Mouse (Mus musculus) midbrain, embryonic 14.5 days (tissue): Measurements from ENCODE around the gene Megf8. TPM values are rescaled to one million over a fixed set of nuclear protein-coding genes. Genes with fewer than 3 reads are reported as not detected.

Experiments used
- ATAC-seq: fragments of 200-750 bp; cut with Nextera tagmentation; 2 replicates; pipeline ENCODE4 v1.8.0; 2017; ENCODE audit warnings: moderate number of reproducible peaks, moderate library complexity; ENCODE audit not compliant: low FRiP score, low TSS enrichment
- DNase-seq: peaks from one replicate; pipeline ENCODE4 v3.0.0-alpha.2; 2015
- H3K27ac ChIP-seq: fragments of 300-500 bp; sonication (generic); replicated peaks from 2 replicates; pipeline ENCODE4 v1.5.1; 2014; ENCODE audit warnings: mild to moderate bottlenecking, low read depth, low read length, moderate library complexity
- H3K27me3 ChIP-seq: fragments of 300-500 bp; sonication (generic); 2 replicates; pipeline ENCODE4 v1.6.1; 2014; ENCODE audit warnings: low read length, control low read depth, mixed read lengths; ENCODE audit not compliant: control insufficient read depth, insufficient read depth
- H3K36me3 ChIP-seq: fragments of 300-500 bp; sonication (generic); 2 replicates; pipeline ENCODE4 v1.6.1; 2014; ENCODE audit warnings: low read length, control low read depth; ENCODE audit not compliant: control insufficient read depth, insufficient read depth
- H3K4me1 ChIP-seq: fragments of 300-500 bp; sonication (generic); 2 replicates; pipeline ENCODE4 v1.6.1; 2014; ENCODE audit warnings: mild to moderate bottlenecking, antibody characterized with exemption, low read length, control low read depth; ENCODE audit not compliant: control insufficient read depth, insufficient read depth
- H3K4me2 ChIP-seq: fragments of 300-500 bp; sonication (generic); 2 replicates; pipeline ENCODE4 v1.6.1; 2014; ENCODE audit warnings: mild to moderate bottlenecking, low read length, moderate library complexity
- H3K4me3 ChIP-seq: fragments of 300-500 bp; sonication (generic); replicated peaks from 2 replicates; pipeline ENCODE4 v1.5.1; 2014; ENCODE audit warnings: low read depth, low read length
- H3K9ac ChIP-seq: fragments of 300-500 bp; sonication (generic); replicated peaks from 2 replicates; pipeline ENCODE4 v1.6.1; 2014; ENCODE audit warnings: mild to moderate bottlenecking, low read length, moderate library complexity
- H3K9me3 ChIP-seq: fragments of 300-500 bp; sonication (generic); 2 replicates; pipeline ENCODE4 v1.6.1; 2016; ENCODE audit warnings: low read length, control low read depth, mixed read lengths; ENCODE audit not compliant: control insufficient read depth
- WGBS: fragments of 180-500 bp; shearing (Covaris S2); extraction: QIAGEN DNeasy Blood & Tissue Kit; methylation state at CpG from one replicate; pipeline ENCODE4 v1.1.7; 2014; 5-methylcytosine and 5-hydroxymethylcytosine counted together
- polyA plus RNA-seq: library from polyadenylated mRNA; unstranded; fragments of >200 nt; fragmentation: Nextera tagmentation; extraction: Ambion mirVana; gene quantifications from 2 replicates; pipeline ENCODE4 v1.2.1, GENCODE M21; 2014

Gene Megf8
- polyA plus RNA-seq, 1 experiment from 2014 or later: 21.6 TPM

DNA sequence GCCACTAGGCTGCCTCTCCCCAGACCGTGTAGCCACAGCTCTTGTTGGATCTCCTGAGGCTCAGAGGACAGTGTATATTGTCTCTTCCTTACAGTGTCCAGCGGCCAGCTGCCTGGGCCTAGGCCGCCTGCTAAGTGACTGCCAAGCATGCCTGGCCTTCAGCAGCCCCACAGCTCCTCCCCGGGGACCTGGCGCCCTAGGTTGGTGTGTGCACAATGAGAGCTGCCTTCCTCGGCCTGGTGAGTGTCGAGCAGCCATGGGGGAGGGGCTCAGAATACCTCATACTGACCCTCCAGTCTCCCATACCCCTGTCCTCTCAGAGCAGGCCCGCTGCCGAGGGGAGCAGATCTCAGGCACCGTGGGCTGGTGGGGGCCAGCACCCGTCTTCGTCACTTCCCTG is 17.5 kb downstream of the Megf8 start:
- Histone ChIP-seq H3K27me3 (no peaks in the 10 kb centered on the region), H3K9ac (no peak overlapping the region), H3K36me3 (peaks cover 62% of the 10 kb centered on the region), H3K4me1 (no peaks in the 10 kb centered on the region), H3K4me2 (no peak overlapping the region), H3K4me3 (no peak overlapping the region), H3K27ac (no peak overlapping the region), H3K9me3 (no peaks in the 10 kb centered on the region)
- ATAC-seq: no peak
- WGBS: 82% methylated on average over 12 of the region's 12 CpGs
- DNase-seq: no peak

DNA sequence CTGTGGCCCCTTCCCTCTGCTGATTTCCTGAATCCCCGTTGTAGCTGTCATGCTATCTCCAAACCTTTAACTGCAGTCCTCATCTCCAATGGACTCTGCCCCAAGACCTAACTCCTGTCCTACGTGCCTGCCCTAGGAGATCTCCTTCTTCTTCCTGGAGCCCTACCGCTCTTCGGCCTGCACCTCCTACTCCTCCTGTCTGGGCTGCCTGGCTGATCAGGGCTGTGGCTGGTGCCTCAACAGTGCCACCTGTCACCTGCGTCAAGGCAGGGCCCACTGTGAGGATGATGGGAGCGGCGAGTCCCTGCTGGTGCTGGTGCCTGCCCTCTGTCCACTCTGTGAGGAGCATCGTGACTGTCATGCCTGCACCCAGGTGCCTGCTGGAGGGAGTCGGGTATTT is 22.4 kb downstream of the Megf8 start:
- ATAC-seq: no peak
- 92% methylated on average over 9 of the region's 9 CpGs for WGBS
- no peaks in the 10 kb centered on the region for H3K4me1 ChIP-seq
- no peak overlapping the region for H3K9ac ChIP-seq
- no peak overlapping the region for H3K4me3 ChIP-seq
- H3K36me3 ChIP-seq: peaks cover 78% of the 10 kb centered on the region
- no peak overlapping the region for H3K4me2 ChIP-seq
- H3K9me3 ChIP-seq: no peaks in the 10 kb centered on the region
- no peak overlapping the region for H3K27ac ChIP-seq
- no peaks in the 10 kb centered on the region for H3K27me3 ChIP-seq
- no peak for DNase-seq

DNA sequence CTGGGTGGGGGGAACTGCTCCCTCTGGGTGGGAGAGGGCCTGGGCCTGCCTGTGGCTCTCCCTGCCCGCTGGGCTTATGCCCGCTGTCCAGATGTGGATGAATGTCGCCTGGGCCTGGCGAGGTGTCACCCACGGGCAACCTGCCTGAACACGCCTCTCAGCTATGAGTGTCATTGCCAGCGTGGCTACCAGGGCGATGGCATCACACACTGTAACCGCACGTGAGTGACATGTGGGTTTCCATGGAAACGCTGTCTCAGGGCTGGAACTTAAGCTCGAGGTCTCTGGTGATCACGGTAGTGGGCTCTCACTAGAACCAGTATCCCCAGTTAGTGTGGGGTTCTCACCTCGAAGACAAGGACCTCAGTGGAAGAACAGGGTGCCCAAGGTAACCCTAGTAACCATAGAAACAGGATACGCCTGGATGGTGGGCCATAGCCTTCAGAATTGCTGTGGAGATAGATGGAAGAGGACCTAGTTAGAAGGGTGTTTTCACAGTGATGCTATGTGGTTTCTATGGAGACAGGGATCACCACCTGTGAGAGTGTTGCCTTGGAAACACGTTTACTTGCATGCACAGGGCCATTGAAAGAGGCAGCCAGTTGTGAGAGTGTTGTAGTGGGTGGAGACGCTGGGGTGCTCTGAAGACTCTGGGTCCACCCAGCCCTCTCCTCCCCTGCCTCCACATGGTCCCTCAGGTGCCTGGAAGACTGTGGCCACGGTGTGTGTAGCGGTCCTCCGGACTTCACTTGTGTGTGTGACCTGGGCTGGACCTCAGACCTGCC is 24.2 kb downstream of the Megf8 start:
- Histone ChIP-seq H3K9me3 (no peaks in the 10 kb centered on the region), H3K4me1 (no peaks in the 10 kb centered on the region), H3K36me3 (peaks cover 71% of the 10 kb centered on the region), H3K27me3 (no peaks in the 10 kb centered on the region), H3K27ac (no peak overlapping the region), H3K4me2 (no peak overlapping the region), H3K9ac (no peak overlapping the region), H3K4me3 (no peak overlapping the region)
- 70% methylated on average over 20 of the region's 20 CpGs for WGBS
- DNase-seq (peak; percentile 51), ATAC-seq (no peak)

DNA sequence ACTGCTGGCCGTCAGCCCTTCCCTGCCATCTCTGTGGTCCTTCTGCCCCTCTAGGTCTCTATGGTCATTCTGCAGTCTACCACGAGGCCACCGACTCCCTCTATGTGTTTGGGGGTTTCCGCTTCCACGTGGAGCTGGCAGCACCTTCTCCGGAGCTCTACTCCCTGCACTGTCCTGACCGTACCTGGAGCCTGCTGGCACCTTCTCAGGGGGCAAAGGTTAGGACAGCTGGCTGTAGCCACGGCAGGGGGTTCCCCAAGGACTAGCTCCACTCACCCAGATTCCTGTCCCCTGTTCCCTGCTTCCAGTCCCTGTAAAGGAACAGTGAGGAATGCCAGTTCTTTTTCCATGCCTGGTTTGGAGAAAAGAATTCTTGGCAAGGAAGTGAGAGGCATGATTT is 31.9 kb downstream of the Megf8 start:
- no peak overlapping the region for H3K27ac ChIP-seq
- no peaks in the 10 kb centered on the region for H3K27me3 ChIP-seq
- ATAC-seq (no peak), DNase-seq (no peak)
- peaks cover 87% of the 10 kb centered on the region for H3K36me3 ChIP-seq
- no peak overlapping the region for H3K4me2 ChIP-seq
- WGBS: 84% methylated on average over 8 of the region's 8 CpGs
- no peak overlapping the region for H3K4me3 ChIP-seq
- H3K4me1 ChIP-seq: no peaks in the 10 kb centered on the region
- H3K9ac ChIP-seq: no peak overlapping the region
- no peaks in the 10 kb centered on the region for H3K9me3 ChIP-seq

DNA sequence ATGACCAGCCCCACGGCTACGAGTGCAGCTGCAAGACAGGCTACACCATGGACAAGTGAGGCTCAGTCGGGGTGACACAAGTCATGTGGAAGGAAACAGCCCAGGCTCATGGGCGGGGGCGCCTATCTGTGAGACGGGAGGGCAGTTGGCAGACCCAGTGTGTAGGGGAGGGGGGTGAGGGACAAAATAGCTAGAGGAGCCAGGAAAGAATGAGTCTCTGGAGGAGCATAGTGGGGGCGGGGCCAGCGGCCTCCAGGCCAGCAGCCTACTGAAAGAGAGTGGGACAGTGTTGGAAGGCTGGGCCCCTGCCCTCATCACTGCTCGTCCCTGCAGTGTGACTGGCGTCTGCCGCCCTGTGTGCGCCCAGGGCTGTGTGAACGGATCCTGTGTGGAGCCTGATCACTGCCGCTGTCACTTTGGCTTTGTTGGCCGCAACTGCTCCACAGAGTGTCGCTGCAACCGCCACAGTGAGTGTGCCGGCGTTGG is 41.8 kb downstream of the Megf8 start:
- Histone ChIP-seq H3K36me3 (peaks cover 87% of the 10 kb centered on the region), H3K4me3 (no peak overlapping the region), H3K9ac (no peak overlapping the region), H3K4me2 (no peak overlapping the region), H3K27me3 (no peaks in the 10 kb centered on the region), H3K4me1 (no peaks in the 10 kb centered on the region), H3K27ac (no peak overlapping the region), H3K9me3 (no peaks in the 10 kb centered on the region)
- no peak for DNase-seq
- no peak for ATAC-seq
- WGBS: 68% methylated on average over 19 of the region's 19 CpGs

DNA sequence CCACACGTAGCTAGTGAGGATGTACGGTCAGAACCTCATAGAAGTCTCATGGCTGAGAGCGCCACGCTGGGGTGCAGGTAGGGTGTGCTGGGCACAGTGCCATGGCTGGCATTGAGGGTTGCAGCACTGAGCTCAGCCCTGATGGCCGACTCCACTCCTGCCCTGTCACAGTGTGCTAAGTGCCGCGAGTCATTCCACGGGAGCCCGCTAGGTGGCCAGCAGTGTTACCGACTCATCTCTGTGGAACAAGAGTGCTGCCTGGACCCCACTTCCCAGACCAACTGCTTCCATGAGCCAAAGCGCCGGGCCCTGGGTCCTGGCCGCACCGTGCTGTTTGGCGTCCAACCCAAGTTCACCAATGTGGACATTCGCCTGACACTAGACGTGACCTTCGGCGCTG is 46.2 kb downstream of the Megf8 start:
- Histone ChIP-seq H3K4me3 (no peak overlapping the region), H3K27ac (no peak overlapping the region), H3K4me1 (peaks cover 15% of the 10 kb centered on the region), H3K4me2 (no peak overlapping the region), H3K9ac (no peak overlapping the region), H3K9me3 (no peaks in the 10 kb centered on the region), H3K27me3 (peaks cover 14% of the 10 kb centered on the region), H3K36me3 (peaks cover 62% of the 10 kb centered on the region)
- 91% methylated on average over 19 of the region's 19 CpGs for WGBS
- DNase-seq: no peak
- no peak for ATAC-seq

DNA sequence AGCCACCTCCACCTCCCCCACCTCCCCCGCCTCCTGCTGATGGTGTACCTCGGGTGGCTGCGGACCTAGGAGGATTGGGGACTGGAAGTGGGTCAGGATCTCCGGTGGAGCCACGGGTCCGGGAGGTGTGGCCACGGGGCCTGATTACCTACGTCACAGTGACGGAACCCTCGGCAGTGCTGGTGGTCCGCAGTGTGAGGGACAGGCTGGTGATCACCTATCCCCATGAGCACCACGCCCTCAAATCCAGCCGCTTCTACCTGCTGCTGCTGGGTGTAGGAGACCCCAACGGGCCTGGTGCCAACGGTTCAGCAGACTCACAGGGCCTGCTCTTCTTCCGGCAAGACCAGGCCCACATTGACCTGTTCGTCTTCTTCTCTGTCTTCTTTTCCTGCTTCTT is 46.7 kb downstream of the Megf8 start:
- no peak for ATAC-seq
- Histone ChIP-seq H3K4me2 (no peak overlapping the region), H3K27ac (no peak overlapping the region), H3K9ac (no peak overlapping the region), H3K9me3 (no peaks in the 10 kb centered on the region), H3K4me3 (no peak overlapping the region), H3K27me3 (peaks cover 19% of the 10 kb centered on the region), H3K36me3 (peaks cover 57% of the 10 kb centered on the region), H3K4me1 (peaks cover 15% of the 10 kb centered on the region)
- WGBS: 94% methylated on average over 17 of the region's 17 CpGs
- DNase-seq: no peak

DNA sequence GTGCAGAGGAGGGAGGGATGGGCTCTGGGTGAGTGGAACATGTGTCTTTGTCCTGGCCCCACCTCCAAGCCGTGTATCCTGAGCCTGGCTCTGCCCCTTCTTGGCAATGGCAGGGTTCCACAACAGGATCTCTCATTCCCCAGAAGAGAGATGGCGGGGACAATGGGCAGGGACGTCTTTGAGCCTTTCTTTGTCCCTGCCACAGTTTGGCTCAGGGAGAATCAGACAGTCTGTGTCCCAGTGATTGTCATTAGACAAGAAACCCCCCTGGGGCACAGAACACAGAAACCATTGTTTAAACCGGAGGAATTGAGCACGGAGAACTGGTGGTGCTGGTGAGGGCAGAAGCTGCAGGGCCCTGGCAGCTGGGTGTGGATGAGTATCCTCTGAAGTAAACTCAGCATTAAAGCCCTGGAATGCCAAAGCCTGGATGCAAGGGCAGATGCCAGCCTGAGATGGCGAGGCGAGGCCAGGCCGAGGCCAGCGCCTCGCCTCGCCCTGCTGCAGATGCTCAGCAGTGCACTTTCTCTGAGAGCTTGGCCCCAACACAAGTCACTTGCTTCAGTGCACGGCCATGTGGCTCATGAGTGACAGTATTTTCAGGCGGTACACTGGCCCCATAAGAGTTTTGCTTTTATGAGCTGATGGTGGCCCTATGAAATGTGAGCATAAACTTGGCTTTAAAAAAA is 49.1 kb downstream of the Megf8 start:
- no peak overlapping the region for H3K4me3 ChIP-seq
- H3K9me3 ChIP-seq: no peaks in the 10 kb centered on the region
- H3K4me1 ChIP-seq: peaks cover 15% of the 10 kb centered on the region
- peaks cover 33% of the 10 kb centered on the region for H3K36me3 ChIP-seq
- H3K9ac ChIP-seq: peak overlapping the region; percentile 37; the same call in 1 of the 2 replicates
- peak; percentile 66 for DNase-seq
- ATAC-seq: peak; percentile 41; the same call in 1 of the 2 replicates
- 11% methylated on average over 13 of the region's 13 CpGs for WGBS
- H3K27me3 ChIP-seq: peaks cover 23% of the 10 kb centered on the region
- H3K27ac ChIP-seq: peak overlapping the region; percentile 57
- H3K4me2 ChIP-seq: peak overlapping the region; percentile 6; the same call in 1 of the 2 replicates
